Mouse (Mus musculus) kidney, postnatal 36 days (tissue): ENCODE results near the gene Fhl3.
A peak's percentile ranks its signal among the peaks of the same experiment; 100 is the strongest.

Experiments
- DNase-seq, 2 experiments: peaks; one replicate each; pipeline ENCODE4 v3.0.0; 2021 to 2022; ENCODE audit warnings: mixed read lengths in 2 of 2

Fhl3 gene

DNA sequence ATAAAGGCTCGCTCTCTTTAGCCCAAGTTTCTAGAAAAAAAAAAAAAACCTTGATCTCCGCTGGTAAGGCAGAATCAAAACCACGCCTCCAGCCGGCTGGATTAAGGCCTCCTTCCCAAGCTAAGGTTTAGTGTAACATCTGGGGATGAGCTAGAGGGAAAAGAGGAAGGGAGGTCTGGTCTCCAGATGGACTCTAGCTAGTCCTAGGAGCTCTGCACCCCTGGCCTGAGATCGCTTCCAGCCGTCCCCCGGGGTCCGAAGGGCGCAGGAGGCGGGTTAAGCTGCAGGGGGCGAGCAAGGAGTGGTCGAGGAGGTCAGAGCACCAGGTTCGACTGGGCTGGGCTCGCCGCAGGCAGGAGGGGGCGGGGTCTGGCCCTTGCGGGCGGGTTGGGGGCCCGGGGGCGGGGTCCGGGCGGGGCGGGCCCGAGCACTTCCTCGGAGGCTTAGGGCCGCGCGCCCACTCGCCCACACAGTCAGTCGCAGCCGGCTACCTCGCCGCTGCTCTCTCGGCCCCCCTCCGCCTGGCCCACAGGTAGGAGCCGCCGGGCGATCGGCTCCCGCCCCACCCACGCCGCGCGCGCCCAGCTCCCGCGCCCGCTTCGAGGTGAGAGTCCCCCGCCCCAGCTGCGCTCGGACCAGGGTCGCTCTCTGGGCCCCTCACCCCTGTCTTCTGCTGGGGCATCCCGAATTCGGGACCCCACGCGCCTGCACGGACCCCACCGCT, at the start of gene Fhl3:
TSS of gene Fhl3 (plus strand) at position 454 of the 724 bp plus-strand sequence.
- peak; percentile 81 to 90 for DNase-seq

DNA sequence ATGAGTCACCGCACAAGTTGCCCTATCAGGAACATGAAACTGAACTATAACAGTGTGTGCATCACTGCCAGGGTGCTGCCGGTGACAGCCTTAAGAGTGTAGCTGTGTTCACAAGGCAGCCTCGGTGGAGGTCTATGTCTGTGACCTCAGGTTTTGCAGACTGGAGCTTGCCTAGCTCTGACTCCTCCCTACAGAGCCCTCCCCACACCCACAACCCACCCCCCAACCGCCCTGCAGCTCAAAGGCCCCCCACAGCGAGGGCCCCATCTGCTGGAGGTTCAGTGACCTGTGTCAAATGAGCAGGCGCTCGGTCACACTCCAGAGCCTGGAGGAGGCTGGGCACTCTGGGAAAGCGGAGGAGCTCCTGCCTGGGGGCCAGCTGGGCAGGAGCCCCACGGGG, 47.6 kb upstream of the Fhl3 start:
- peak; percentile 60 to 66 for DNase-seq

- DNase-seq = no peak
These were observed 44.0 kb upstream of the Fhl3 start, which contains the start of gene Pou3f1 for GRCm38 (mm10) chr4:124656518-124656853. Gene Pou3f1 (plus strand): TSS chr4:124656807.

GRCm38 (mm10) chr4:124656854-124657650, 43.4 kb upstream of the Fhl3 start:
- DNase-seq = peak; percentile 77 to 86

DNA sequence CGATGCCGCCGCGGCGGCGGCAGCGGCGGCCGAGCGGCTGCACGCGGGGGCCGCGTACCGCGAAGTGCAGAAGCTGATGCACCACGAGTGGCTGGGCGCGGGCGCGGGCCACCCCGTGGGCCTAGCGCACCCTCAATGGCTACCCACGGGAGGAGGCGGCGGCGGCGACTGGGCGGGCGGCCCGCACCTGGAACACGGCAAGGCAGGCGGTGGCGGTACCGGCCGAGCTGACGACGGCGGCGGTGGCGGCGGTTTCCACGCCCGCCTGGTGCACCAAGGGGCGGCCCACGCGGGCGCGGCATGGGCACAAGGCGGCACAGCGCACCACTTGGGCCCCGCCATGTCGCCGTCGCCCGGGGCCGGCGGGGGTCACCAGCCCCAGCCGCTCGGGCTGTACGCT, 42.7 kb upstream of the Fhl3 start:
- DNase-seq = peak in 1 of 2 experiments; percentile 25

DNA sequence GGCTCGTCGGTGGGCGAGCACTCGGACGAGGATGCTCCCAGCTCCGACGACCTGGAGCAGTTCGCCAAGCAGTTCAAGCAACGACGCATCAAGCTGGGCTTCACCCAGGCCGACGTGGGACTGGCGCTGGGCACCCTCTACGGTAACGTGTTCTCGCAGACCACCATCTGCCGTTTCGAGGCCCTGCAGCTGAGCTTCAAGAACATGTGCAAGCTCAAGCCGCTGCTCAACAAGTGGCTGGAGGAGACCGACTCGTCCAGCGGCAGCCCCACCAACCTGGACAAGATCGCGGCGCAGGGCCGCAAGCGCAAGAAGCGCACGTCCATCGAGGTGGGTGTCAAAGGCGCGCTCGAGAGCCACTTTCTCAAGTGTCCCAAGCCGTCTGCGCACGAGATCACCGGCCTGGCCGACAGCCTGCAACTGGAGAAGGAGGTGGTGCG, 42.1 kb upstream of the Fhl3 start:
- peak in 1 of 2 experiments; percentile 21 for DNase-seq

GRCm38 (mm10) chr4:124659251-124660217, 41.0 kb upstream of the Fhl3 start:
- DNase-seq = peak in 1 of 2 experiments; percentile 20

DNA sequence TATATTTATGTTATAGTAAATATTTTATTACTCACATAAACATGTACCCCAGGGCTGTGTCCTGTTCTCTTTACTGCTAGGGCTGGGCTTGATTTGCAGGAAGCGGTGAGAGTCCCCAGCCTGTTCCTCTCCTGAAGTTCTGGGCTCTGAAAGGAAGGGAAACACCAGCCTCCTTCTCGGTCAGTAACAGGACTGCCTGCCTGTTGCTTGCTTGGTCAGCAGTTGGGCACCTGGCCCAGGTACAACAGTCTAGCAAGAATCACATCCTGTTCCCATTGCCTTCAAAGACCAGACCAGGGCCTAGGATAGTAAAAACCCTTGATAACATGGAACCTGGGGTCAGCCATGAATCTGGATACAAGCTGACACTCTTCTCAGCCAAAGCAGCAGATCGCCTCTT, 39.9 kb upstream of the Fhl3 start:
- DNase-seq = peak in 1 of 2 experiments; percentile 30

GRCm38 (mm10) chr4:124663034-124663433, 37.5 kb upstream of the Fhl3 start:
- DNase-seq = peak in 1 of 2 experiments; percentile 36

DNA sequence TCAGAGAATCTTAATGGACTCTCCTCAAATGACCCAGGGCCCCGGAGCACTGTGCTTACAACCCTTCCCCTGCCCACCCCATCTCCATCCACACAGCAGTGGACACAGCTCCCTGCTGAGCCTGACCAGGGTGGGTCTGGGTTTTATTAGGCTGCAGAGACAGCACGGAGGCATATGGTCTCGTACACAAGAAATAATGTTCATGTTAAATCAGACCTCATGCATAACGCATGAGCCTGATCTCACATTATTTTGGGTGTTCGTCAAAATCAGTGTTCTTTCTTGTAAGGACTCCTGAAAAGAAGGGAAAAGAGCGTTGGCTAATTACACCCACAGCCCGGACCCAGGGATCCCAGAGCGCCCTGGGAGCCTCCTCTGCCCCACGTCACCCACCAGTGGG, 36.3 kb upstream of the Fhl3 start:
- DNase-seq = no peak

DNA sequence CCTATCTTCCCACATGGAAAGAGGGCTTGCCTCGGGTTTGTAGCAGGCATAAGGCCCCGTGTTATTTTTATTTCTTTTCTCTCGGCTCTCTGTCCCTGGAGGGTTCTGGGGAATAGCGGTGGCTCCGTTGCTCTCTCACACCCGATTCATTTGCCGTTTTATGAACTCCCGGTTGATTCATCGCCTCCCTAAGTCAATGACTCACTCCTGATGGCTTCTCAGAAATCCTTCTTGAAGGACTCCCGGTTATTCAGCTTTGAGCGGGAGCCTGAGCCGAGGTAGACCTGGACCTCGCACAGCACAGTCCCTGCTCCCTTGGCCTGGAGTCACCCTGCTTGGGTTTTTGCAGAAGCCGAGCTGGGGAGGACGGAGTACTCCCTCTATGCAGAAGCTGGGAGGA, 35.9 kb upstream of the Fhl3 start:
- DNase-seq = no peak

GRCm38 (mm10) chr4:124667476-124668033, 32.9 kb upstream of the Fhl3 start:
- no peak for DNase-seq

DNA sequence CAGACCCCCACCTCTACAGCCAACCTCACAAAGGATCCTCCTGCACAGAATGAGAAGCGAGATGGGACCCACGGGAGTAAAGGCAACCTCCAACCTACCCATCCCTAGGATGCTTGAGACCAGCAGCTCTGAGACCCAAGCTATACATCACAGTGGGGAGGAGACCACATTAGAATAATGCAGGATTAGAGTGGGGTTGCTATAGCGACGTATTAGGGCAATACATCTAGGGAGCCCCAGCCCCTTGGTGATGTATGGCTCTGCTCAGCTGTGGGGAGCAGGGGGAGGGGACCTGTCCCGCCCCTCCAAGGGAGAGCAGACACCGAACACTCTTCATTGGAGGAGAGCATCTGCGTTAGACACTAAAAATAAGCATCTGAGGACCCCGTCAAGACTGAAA, 32.4 kb upstream of the Fhl3 start:
- DNase-seq = no peak

GRCm38 (mm10) chr4:124670232-124670631, 30.3 kb upstream of the Fhl3 start:
- DNase-seq = peak; percentile 73 to 81

GRCm38 (mm10) chr4:124671583-124671982, 28.9 kb upstream of the Fhl3 start:
- no peak for DNase-seq

DNA sequence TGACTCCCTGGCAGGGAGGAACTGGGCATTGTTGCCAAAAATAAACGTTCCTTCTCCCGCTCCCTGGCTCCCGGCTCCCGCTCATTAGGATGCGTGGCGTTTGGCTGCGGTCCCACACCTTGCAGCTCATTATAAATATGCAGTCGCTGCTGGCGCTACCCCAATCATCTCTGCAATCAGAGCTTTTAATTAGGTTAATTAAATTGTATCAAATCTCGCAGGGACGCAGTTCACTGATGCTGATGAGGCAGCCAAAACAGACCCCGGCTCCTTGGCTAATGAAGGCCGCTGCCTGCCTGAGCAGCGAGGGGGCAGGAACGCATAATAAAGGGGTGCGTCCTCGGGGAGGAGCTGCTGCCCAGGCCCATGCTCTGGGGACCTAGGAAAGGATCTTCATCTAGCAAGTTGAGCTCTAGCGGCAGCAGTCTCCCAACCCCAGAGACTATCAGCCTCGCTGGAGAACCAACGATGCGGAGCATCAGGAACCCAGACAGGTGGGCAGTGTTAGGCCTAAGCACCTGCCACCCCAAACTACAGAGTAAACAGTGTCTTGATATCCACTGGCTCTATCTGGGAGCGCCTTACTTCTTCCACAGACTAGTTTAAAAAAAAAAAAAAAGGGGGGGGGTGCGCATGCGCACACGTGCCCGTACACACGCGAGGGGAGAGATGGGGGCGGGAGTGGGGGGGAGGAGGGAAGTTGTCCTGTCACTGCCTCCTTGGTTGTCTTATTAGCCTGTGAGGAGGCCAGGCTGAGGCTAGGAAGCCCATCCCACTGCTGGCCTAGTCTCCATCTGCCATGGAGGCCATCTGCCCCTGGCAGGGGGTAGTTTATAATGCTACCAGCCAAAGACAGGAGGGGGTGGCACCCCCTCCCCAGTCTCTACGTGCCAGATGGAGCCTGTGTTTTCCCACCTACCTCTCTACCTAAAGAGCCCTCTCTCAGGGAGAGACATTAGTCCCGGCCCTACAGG, 27.9 kb upstream of the Fhl3 start:
- no peak for DNase-seq

DNA sequence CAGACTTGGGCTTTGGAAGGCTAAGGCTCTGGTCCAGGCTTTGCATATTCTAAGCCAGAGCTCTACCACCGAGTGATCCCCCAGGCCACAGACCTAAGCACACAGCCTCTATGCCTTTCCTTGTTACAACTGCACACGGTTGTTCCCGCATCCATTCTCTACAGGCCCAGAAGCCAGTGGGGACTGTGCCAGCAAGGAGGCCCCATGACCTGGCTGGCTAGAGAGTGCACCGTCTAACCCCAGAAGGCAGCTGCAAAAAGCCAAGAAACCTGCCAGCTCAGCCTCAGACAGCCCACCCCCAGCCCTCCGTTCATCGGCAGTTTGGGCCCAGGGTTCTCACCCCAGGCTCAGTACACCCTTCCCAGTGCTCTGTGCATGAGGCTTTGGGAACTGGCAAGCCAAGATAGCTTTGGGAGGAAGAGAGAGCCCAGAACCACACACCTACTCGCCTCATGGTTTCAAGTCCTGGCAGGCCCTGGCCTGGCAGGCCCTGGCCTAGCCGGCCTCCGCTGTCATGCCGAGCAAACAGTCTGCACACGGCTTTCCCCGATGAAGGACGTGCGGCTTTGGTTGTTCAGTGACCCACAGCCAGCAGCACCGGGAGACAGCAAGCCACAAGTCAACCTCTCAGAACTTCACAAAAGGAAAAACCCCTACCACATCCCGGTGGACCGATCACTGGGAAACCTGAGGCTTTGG, 26.0 kb upstream of the Fhl3 start:
- DNase-seq = no peak

- peak; percentile 55 to 83 for DNase-seq
These were observed 25.5 kb upstream of the Fhl3 start for GRCm38 (mm10) chr4:124675037-124675436.

DNA sequence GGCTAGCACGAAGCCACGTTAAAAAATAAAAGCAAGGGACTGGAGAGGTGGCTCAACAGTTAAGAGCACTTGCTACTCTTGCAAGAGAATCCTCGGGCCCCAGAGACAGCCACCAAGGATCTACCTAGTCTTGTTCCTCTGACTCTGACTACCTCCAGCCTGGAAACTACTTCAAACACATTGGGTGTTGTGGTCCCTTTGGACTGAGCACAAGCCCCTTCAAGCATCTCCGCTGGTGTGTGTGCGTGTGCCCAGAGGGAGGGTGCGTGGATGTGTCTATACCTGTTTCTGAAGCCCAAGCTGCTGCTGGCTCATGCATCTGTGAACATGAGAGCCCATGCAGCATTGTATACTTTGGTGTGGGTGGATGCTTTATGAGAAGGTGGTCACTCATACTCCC, 24.5 kb upstream of the Fhl3 start:
- DNase-seq = no peak

DNA sequence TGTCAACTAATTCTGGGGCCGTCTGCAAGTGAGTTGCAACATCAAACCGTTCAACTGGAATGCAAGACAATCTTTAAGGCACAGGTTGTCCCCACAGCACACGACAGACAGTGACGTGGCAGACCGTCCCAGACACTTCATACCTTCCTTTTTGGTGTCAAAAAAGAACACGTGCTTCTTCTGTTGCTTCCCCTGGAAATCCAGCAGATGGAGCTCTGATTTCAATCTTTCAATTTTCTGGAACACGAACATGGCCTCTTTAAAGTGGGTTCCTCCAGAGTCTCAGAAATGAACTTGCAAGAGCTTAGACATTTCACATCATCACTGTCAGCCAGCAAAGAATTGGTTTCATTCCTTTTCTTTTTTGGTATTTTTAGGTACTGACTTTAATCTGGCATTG, 18.2 kb upstream of the Fhl3 start:
- DNase-seq = no peak

DNA sequence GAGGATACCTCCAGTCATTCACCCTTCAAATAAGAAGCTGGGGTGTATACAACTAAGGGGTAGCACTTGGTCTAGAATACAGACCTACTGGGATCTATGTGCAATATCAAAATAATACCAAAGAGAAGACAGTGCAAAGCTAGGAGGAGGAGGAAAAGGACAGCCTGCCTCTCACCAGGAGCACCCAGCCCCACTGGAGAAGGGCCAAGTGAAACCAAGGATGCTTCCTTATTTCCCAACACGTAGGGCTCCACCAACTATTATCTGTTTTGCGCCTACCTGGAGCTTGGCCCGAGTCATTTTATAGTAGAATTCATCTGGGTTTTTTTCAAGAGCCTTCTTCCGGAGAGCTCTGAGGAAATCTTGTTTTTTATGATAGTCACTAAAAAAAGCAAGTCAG, 17.0 kb upstream of the Fhl3 start:
- no peak for DNase-seq
